Mouse (Mus musculus) midbrain, postnatal 0 days (tissue): ENCODE measurements around the gene St3gal3. TPM values are rescaled to one million over a fixed set of nuclear protein-coding genes. Genes with fewer than 3 reads are reported as not detected.

Source experiments
- ATAC-seq: fragments of 200-750 bp; cut with Nextera tagmentation; 2 replicates; pipeline ENCODE4 v1.8.0; 2017; ENCODE audit warnings: moderate number of reproducible peaks, mild to moderate bottlenecking, moderate TSS enrichment, moderate library complexity; ENCODE audit not compliant: low FRiP score
- DNase-seq: peaks from one replicate; pipeline ENCODE4 v3.0.0-alpha.2; 2015; ENCODE audit warnings: low spot score
- H3K27ac ChIP-seq: fragments of 300-500 bp; sonication (generic); 2 replicates; pipeline ENCODE4 v1.5.1; 2014; ENCODE audit warnings: low read depth, mild to moderate bottlenecking, low read length, mixed read lengths
- H3K27me3 ChIP-seq: fragments of 300-500 bp; sonication (generic); 2 replicates; pipeline ENCODE4 v1.6.1; 2014; ENCODE audit warnings: low read length, control low read depth, mixed read lengths; ENCODE audit not compliant: insufficient read depth
- H3K36me3 ChIP-seq: fragments of 300-500 bp; sonication (generic); 2 replicates; pipeline ENCODE4 v1.6.1; 2014; ENCODE audit warnings: low read length, control low read depth, mixed read lengths; ENCODE audit not compliant: insufficient read depth
- H3K4me1 ChIP-seq: fragments of 300-500 bp; sonication (generic); 2 replicates; pipeline ENCODE4 v1.6.1; 2014; ENCODE audit warnings: mild to moderate bottlenecking, control low read depth, antibody characterized with exemption, low read length, mixed read lengths; ENCODE audit not compliant: insufficient read depth
- H3K4me2 ChIP-seq: fragments of 300-500 bp; sonication (generic); 2 replicates; pipeline ENCODE4 v1.6.1; 2014; ENCODE audit warnings: low read depth, mild to moderate bottlenecking, low read length, mixed read lengths; ENCODE audit not compliant: poor library complexity, severe bottlenecking
- H3K4me3 ChIP-seq: fragments of 300-500 bp; sonication (generic); 2 replicates; pipeline ENCODE4 v1.5.1; 2014; ENCODE audit warnings: low read depth, mild to moderate bottlenecking, low read length, moderate library complexity
- H3K9ac ChIP-seq: fragments of 300-500 bp; sonication (generic); replicated peaks from 2 replicates; pipeline ENCODE4 v1.6.1; 2014; ENCODE audit warnings: mild to moderate bottlenecking, low read length, moderate library complexity, mixed read lengths; ENCODE audit not compliant: poor library complexity, severe bottlenecking
- H3K9me3 ChIP-seq: fragments of 300-500 bp; sonication (generic); 2 replicates; pipeline ENCODE4 v1.6.1; 2016; ENCODE audit warnings: low read length, control low read depth
- CTCF ChIP-seq: IDR thresholded peaks from 2 replicates; pipeline ENCODE4 v1.5.1; 2016; ENCODE audit warnings: antibody characterized with exemption, mild to moderate bottlenecking
- WGBS: fragments of 180-500 bp; shearing (Covaris S2); extraction: QIAGEN DNeasy Blood & Tissue Kit; methylation state at CpG from one replicate; pipeline ENCODE4 v1.1.7; 2014; 5-methylcytosine and 5-hydroxymethylcytosine counted together
- polyA plus RNA-seq: library from polyadenylated mRNA; unstranded; fragments of >200 nt; fragmentation: Nextera tagmentation; extraction: Ambion mirVana; gene quantifications from 2 replicates; pipeline ENCODE4 v1.2.1, GENCODE M21; 2015
- total RNA-seq: library from RNA; depleted of rRNA; stranded (reverse); fragments of >200 nt; gene quantifications from 2 replicates; pipeline ENCODE4 v1.2.3, GENCODE M21; 2014

St3gal3 gene
- total and polyA plus RNA-seq, 2 experiments from 2014 or later = 10.7 to 46.3 TPM

DNA sequence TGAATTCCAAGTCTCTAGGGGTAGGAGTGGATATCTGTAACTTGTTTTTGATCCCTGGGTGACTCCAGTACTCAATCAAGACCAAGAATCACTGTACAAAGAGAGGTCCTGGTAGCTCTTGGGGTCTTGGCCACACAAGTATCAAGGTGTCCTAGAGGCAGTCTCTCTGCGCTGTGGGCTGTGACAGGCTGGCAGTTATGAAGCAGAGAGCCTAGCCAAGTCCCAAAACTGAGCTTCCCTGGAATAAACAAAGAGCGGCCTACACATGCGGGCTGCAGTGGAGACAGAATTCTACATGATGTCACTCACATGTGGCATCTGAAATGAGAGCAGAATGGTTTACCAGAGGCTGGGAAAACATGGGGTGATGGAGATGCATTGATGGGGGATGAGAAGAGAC, 111.9 kb downstream of the St3gal3 start:
- Histone ChIP-seq H3K36me3 (no peaks in the 10 kb centered on the region), H3K27me3 (no peaks in the 10 kb centered on the region), H3K9me3 (no peaks in the 10 kb centered on the region), H3K4me1 (no peaks in the 10 kb centered on the region), H3K9ac (no peak overlapping the region), H3K4me2 (no peak overlapping the region), H3K4me3 (no peak overlapping the region), H3K27ac (no peak overlapping the region)
- TF ChIP-seq CTCF = no peak
- ATAC-seq = no peak
- no peak for DNase-seq
- WGBS = 91% methylated on average over 3 of the region's 3 CpGs

DNA sequence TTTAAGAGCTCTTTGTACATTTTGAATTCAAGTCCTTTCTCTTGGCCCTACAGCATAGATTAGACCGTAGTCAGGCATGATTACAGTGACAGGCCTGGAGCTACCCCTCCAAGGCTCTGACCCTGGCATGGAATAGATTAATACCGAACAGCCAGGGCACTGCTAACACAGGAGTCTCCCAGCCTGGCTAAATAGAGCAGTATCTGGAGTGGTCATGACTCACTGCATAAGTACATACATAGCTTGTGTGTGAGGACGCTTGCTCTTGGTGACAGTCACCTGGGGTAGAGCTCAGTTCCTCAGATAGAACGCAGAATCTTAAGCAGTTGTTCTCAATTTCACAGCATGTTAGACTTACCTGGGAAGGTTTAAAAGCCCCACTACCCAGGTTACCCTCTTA, 112.3 kb downstream of the St3gal3 start:
- DNase-seq (no peak), ATAC-seq (no peak)
- H3K4me3 ChIP-seq = no peak overlapping the region
- TF ChIP-seq CTCF = no peak
- H3K4me2 ChIP-seq = no peak overlapping the region
- WGBS = 81% methylated on average over 4 of the region's 4 CpGs
- H3K27me3 ChIP-seq = no peaks in the 10 kb centered on the region
- no peaks in the 10 kb centered on the region for H3K9me3 ChIP-seq
- H3K36me3 ChIP-seq = no peaks in the 10 kb centered on the region
- H3K9ac ChIP-seq = no peak overlapping the region
- H3K4me1 ChIP-seq = no peaks in the 10 kb centered on the region
- no peak overlapping the region for H3K27ac ChIP-seq

DNA sequence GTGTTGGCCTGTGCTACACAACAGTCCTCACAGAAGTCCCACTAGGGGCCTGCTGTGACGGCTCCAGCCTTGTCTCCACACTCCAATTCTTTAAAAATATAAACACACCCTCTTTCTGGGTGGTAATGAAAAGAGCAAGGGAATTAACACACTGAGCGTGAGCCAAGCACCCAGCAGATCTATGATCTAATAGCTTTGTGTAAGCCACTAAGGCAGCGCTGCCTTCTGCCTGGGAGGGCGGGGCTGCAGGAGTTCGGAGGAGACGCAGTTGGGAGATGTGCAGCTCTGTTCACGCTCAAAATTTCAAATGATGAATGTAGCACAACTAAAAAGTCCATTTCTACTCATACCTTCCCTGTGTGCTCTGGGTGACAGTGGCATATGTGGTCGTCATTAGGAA, 115.1 kb downstream of the St3gal3 start:
- Histone ChIP-seq H3K27me3 (no peaks in the 10 kb centered on the region), H3K9ac (no peak overlapping the region), H3K4me3 (no peak overlapping the region), H3K4me1 (no peaks in the 10 kb centered on the region), H3K27ac (no peak overlapping the region), H3K4me2 (no peak overlapping the region), H3K9me3 (no peaks in the 10 kb centered on the region), H3K36me3 (no peaks in the 10 kb centered on the region)
- ATAC-seq (no peak), DNase-seq (no peak)
- TF ChIP-seq CTCF = no peak
- 68% methylated on average over 8 of the region's 8 CpGs for WGBS

DNA sequence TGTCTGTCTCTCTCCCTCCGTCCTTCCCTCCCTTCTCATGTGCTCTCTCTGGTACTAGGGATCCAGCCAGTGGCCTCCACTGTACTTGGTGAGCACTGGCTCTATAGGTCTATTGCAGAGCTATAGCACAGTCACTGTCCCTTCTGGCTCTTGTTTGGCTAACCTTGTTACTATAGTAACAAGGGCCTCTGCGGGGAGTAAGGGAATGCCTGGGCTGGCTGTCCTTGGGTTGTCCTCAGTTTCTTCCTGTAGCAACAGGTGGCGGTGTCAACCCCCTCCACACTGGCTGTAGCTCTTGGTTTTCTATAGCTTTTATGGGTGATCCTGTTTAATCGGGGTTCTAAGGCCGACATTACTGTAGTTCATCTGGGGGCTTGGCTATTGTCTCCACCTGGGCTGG, 115.5 kb downstream of the St3gal3 start:
- ATAC-seq = peak; percentile 52; the same call in 1 of the 2 replicates
- DNase-seq = peak; percentile 44

DNA sequence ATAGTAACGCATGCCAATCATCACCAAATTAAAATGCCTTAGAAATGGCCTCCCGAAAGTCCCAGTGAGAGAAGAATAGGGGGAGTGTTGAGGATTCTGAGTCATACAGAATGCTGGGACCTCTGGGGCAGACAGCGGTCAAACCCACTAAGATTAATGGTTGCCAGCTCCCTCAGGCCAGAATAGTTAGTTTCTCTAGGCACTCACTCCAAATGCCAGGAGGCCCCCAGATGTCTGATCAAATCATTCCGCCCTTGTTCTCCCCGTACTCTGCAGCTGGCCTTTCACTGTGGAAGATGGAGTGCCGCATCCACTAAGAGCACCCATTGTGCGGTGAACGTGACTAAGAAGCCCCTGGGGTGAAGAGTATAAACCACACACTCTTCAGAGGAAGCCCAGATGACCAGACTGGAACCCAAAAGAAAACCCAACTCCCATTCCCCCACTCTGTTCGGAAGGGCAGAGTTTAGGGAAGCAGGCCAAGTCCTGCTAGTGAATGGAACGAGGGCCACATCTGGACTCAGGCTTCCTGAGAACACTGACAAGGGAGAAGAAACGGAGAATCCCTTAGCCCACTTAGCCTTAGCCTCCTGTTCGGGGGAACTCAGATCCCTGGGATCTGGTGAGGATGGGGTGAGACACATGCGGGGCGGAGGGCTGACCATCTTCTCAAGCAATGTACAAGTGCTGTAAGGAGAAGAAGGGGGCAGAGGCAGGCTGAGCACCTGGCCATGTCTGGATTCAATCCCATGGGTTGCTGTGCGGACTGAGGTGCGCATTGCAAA, 117.5 kb downstream of the St3gal3 start:
- no peak overlapping the region for H3K27ac ChIP-seq
- H3K4me3 ChIP-seq = no peak overlapping the region
- no peaks in the 10 kb centered on the region for H3K27me3 ChIP-seq
- no peaks in the 10 kb centered on the region for H3K36me3 ChIP-seq
- DNase-seq = no peak
- H3K9ac ChIP-seq = no peak overlapping the region
- H3K4me2 ChIP-seq = no peak overlapping the region
- H3K9me3 ChIP-seq = no peaks in the 10 kb centered on the region
- no peak for TF ChIP-seq CTCF
- no peaks in the 10 kb centered on the region for H3K4me1 ChIP-seq
- no peak for ATAC-seq
- 82% methylated on average over 16 of the region's 16 CpGs for WGBS

More for the DNA sequence above, 115.5 kb downstream of the St3gal3 start:
- H3K9me3 ChIP-seq = no peaks in the 10 kb centered on the region
- H3K9ac ChIP-seq = no peak overlapping the region
- no peaks in the 10 kb centered on the region for H3K27me3 ChIP-seq
- no peak for TF ChIP-seq CTCF
- no peak overlapping the region for H3K4me2 ChIP-seq
- H3K4me3 ChIP-seq = no peak overlapping the region
- 79% methylated on average over 5 of the region's 5 CpGs for WGBS
- H3K27ac ChIP-seq = no peak overlapping the region
- no peaks in the 10 kb centered on the region for H3K36me3 ChIP-seq
- H3K4me1 ChIP-seq = no peaks in the 10 kb centered on the region

DNA sequence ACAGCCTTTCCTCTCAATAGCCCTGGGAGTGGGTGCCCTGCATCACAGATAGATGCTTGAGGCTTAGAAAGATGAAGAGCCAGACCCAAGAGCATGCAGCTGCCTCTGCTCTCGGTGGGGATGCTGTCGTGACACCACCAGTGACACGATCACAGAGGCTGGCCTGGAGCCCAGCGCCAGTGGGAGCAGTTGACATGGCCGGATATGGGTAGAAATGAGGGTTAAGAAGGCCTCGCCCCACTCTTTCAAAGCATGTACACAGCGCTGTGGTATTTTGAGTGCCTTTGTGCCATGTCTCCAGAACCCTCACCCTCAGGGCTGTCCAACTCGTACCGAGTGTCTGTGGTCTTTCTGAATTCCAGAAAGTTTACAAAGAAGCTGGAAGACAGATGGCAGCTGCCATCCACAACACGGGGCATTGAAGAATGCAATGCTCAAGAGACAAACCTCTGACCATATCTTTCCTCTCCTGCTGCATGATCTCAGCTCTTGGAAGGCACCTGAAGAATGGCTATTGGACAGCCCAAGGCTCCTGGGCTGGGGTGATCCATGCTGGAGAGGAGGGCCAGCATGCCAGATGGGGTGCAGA, 118.3 kb downstream of the St3gal3 start:
- no peak overlapping the region for H3K4me2 ChIP-seq
- no peaks in the 10 kb centered on the region for H3K9me3 ChIP-seq
- ATAC-seq (no peak), DNase-seq (no peak)
- no peaks in the 10 kb centered on the region for H3K36me3 ChIP-seq
- 79% methylated on average over 10 of the region's 10 CpGs for WGBS
- H3K9ac ChIP-seq = no peak overlapping the region
- no peak overlapping the region for H3K4me3 ChIP-seq
- no peaks in the 10 kb centered on the region for H3K4me1 ChIP-seq
- H3K27me3 ChIP-seq = no peaks in the 10 kb centered on the region
- TF ChIP-seq CTCF = no peak
- H3K27ac ChIP-seq = no peak overlapping the region
